Mouse (Mus musculus) lung, postnatal 10 days (tissue): ENCODE measurements around the gene Mcoln3.
A peak's percentile ranks its signal among the peaks of the same experiment; 100 is the strongest.

Experiments
- DNase-seq: peaks from one replicate; pipeline ENCODE4 v3.0.0; 2021

Mcoln3 gene

DNA sequence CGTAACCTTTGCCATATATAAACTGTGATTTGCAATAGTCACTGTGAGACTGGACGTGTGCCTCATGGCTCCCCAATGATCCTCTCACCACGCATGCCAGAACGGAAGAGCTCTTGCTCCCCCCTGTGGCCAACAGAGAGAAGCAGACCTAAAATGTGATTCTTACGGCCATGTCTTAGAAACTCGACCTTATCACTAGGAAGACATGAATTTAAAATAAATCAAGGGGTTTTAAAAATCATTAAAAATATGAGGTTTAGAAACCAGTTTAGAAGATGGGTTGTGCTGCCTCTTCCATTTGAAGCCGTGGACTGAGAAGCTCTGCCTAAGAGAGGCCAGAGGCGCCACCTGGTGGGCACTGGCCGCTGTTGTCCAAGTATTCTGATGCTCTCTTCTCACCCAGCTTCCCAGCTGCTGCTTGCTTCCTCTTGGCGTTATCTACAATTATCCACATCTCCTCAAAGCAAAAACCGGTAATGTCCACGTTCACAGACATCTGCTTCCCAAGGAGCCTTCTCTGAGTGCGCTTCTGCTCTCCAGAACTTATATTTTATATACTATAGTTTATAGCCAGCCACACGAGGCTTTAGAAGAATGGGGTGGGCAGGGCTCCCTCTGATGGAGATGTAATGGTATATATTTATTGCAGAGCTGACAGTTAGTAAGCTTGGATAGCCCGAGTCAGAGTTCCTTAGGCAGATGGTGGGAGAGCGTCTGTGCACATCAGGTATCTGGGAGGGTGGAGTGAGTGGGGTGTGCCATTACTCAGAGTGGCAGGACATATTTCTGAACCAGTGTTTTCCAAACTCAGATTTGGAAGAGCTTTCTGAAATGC lies 60.7 kb downstream of the Mcoln3 start:
- DNase-seq = peak; percentile 85

DNA sequence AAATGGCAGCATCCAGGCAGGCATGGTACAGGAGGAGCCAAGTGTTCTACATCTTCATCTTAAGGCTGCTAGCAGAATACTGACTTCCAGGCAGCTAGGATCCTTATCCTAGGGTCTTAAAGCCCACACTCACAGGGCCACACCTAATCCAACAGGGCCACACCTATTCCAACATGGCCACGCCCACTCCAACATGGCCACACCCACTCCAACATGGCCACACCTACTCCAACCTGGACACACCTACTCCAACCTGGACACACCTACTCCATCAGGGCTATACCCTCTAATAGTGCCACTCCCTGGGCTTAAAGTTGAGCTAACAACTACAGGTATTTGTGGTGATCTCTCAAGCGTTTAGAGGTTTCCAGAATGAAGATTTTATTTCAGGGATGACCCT lies 63.1 kb downstream of the Mcoln3 start:
- DNase-seq = no peak

DNA sequence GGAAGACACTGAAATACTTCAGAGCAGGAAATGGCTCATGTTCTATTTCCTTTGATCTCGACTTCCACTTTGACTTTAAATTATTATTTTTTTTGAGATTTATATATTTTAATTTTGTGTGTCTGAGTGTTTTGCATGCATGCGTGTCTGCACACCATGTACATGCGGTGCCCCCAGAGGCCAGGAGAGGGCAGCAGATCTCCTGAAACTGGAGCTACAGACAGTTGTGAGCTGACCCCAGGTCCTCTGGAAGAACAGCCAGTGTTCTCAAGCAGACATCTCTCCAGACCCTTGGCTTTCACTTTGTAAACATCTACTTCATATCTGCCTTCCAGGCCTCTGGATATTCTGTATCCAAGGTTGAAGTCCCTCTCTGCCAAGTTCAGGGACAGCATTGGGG lies 63.7 kb downstream of the Mcoln3 start:
- DNase-seq = peak; percentile 78

DNA sequence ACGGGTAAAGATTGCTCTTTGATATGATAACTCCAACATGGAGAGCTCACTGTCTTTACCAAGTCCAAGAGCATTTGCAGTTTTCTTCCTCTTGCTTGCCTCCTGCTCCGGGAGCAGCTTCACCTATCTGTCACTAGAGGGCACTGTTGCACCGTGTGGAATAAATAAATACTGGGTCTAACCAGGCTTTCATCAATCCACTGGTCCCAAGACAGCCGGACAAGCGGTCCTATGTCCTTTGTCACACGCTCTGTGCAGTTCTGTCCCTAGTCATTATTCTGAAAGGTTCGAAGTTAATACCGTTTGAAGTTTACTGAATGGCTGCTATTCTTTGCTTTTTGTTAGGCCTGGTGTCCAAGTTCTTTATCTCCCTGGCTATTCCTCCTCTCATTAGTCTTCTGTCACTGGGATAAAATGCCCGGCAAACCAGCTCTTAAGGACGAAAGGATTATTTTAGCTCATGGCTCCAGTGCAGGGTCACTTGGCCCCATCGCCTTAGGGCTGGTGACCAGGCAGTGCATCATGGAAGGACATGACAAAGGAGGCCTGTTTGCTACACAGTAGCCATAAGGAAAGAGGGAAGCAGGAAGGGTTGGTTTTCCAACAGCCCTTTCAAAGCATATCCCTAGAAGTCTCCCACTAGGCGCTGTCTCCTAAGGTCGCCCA lies 67.9 kb downstream of the Mcoln3 start:
- peak; percentile 76 for DNase-seq

DNA sequence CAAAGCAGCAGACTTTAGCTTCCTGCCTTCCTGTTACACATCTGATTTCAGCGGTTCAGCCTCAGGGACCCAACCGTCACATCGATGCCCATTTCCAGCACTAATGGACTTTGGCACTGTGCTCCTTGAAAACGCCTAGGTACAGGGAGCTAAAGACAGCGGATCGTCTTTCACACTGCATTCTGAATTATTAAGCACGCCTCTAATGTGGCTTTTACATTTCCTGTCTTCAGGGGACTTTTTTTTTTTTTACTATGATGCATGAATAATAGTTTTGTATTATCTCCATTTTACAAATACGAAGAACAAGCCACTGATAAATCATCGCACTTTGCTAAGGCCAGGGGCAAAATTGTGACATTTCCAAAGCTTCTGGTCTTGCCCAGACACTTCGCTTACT lies 68.8 kb downstream of the Mcoln3 start:
- no peak for DNase-seq

DNA sequence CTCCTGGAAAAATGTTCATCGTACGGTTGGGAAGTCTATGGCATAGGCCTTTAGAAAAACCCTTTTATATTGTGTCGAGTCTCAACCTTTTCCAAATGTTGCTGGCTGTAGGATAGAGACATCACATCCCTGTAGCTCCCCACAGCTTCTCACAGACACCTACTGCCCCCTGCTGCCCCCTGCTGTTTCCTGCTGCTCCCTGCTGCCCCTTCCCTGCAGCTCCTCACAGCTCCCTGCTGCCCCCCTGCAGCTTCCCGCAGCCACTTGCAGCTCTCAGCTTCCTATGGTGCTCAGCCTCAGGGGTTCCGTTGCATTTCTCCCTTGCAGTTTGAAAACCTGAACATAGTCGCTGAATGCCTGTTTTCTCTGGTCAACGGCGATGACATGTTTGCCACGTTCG lies 72.7 kb downstream of the Mcoln3 start:
- no peak for DNase-seq
